Mouse (Mus musculus): ENCODE data around the gene Cdr2l. TPM values are rescaled to one million over a fixed set of nuclear protein-coding genes. Genes with fewer than 3 reads are reported as not detected.
A peak's percentile ranks its signal among the peaks of the same experiment; 100 is the strongest.

The Cdr2l gene
- polyA plus RNA-seq, 1 experiment from 2014 or later = 15.7 TPM

- WGBS = 77% methylated on average over 4 of the region's 4 CpGs
- H3K27ac ChIP-seq (replicated peaks; ENCODE audit: low read depth, low read length) = no peak overlapping the region
- H3K36me3 ChIP-seq (replicated peaks; ENCODE audit: control insufficient read depth, insufficient read depth, low read depth, low read length) = peaks cover 9% of the 10 kb centered on the region
- ATAC-seq (replicated peaks; ENCODE audit: insufficient number of reproducible peaks, low FRiP score, low TSS enrichment, low read depth) (no peak), DNase-seq (ENCODE audit: low spot score) (no peak)
- H3K4me1 ChIP-seq (ENCODE audit: control insufficient read depth, insufficient read depth, low read length) = 0 out of 2 replicates have a peak, but pooled peaks cover 4% of the 10 kb centered on the region
- no peaks in the 10 kb centered on the region for H3K27me3 ChIP-seq (ENCODE audit: control insufficient read depth, insufficient read depth, low read length)
- no peak overlapping the region for H3K9ac ChIP-seq (replicated peaks; ENCODE audit: low read length)
- H3K4me3 ChIP-seq (ENCODE audit: low read depth, low read length) = no peak overlapping the region
- H3K9me3 ChIP-seq (replicated peaks; ENCODE audit: control insufficient read depth, low read length) = no peaks in the 10 kb centered on the region
- H3K4me2 ChIP-seq (ENCODE audit: low read depth, low read length) = no peak overlapping the region
Observed at GRCm38 (mm10) chr11:115432814-115433213, 51.1 kb downstream of the Cdr2l start.

- ATAC-seq (replicated peaks; ENCODE audit: insufficient number of reproducible peaks, low FRiP score, low TSS enrichment, low read depth) (no peak), DNase-seq (ENCODE audit: low spot score) (no peak)
- 0 out of 2 replicates have a peak, but pooled peaks cover 4% of the 10 kb centered on the region for H3K4me1 ChIP-seq (ENCODE audit: control insufficient read depth, insufficient read depth, low read length)
- no peak overlapping the region for H3K4me3 ChIP-seq (ENCODE audit: low read depth, low read length)
- 82% methylated on average over 6 of the region's 6 CpGs for WGBS
- no peak overlapping the region for H3K4me2 ChIP-seq (ENCODE audit: low read depth, low read length)
- H3K9me3 ChIP-seq (replicated peaks; ENCODE audit: control insufficient read depth, low read length) = no peaks in the 10 kb centered on the region
- no peaks in the 10 kb centered on the region for H3K27me3 ChIP-seq (ENCODE audit: control insufficient read depth, insufficient read depth, low read length)
- H3K27ac ChIP-seq (replicated peaks; ENCODE audit: low read depth, low read length) = no peak overlapping the region
- no peak overlapping the region for H3K9ac ChIP-seq (replicated peaks; ENCODE audit: low read length)
- peaks cover 9% of the 10 kb centered on the region for H3K36me3 ChIP-seq (replicated peaks; ENCODE audit: control insufficient read depth, insufficient read depth, low read depth, low read length)
Observed at GRCm38 (mm10) chr11:115433342-115433741, 51.6 kb downstream of the Cdr2l start.

GRCm38 (mm10) chr11:115435596-115436337 is 54.1 kb downstream of the Cdr2l start:
- DNase-seq (ENCODE audit: low spot score) = peak; percentile 58

GRCm38 (mm10) chr11:115437571-115438122 is 55.9 kb downstream of the Cdr2l start:
- Histone ChIP-seq H3K9ac (replicated peaks; ENCODE audit: low read length) (no peak overlapping the region), H3K27me3 (ENCODE audit: control insufficient read depth, insufficient read depth, low read length) (no peaks in the 10 kb centered on the region), H3K36me3 (replicated peaks; ENCODE audit: control insufficient read depth, insufficient read depth, low read depth, low read length) (no peaks in the 10 kb centered on the region), H3K4me2 (ENCODE audit: low read depth, low read length) (no peak overlapping the region), H3K4me3 (ENCODE audit: low read depth, low read length) (no peak overlapping the region), H3K9me3 (replicated peaks; ENCODE audit: control insufficient read depth, low read length) (no peaks in the 10 kb centered on the region), H3K4me1 (ENCODE audit: control insufficient read depth, insufficient read depth, low read length) (peaks cover 4% of the 10 kb centered on the region; the same call in 1 of the 2 replicates), H3K27ac (replicated peaks; ENCODE audit: low read depth, low read length) (no peak overlapping the region)
- WGBS = 84% methylated on average over 5 of the region's 5 CpGs
- ATAC-seq (replicated peaks; ENCODE audit: insufficient number of reproducible peaks, low FRiP score, low TSS enrichment, low read depth) (no peak), DNase-seq (ENCODE audit: low spot score) (no peak)

More at GRCm38 (mm10) chr11:115435596-115436337, 54.1 kb downstream of the Cdr2l start:
- H3K36me3 ChIP-seq (replicated peaks; ENCODE audit: control insufficient read depth, insufficient read depth, low read depth, low read length) = peaks cover 3% of the 10 kb centered on the region
- 3% methylated on average over 31 of the region's 31 CpGs for WGBS
- H3K4me2 ChIP-seq (ENCODE audit: low read depth, low read length) = peak overlapping the region; percentile 60
- peak overlapping the region; percentile 43 for H3K9ac ChIP-seq (replicated peaks; ENCODE audit: low read length)
- H3K9me3 ChIP-seq (replicated peaks; ENCODE audit: control insufficient read depth, low read length) = no peaks in the 10 kb centered on the region
- 0 out of 2 replicates have a peak, but pooled peaks have one; percentile 10 for ATAC-seq (replicated peaks; ENCODE audit: insufficient number of reproducible peaks, low FRiP score, low TSS enrichment, low read depth)
- no peaks in the 10 kb centered on the region for H3K27me3 ChIP-seq (ENCODE audit: control insufficient read depth, insufficient read depth, low read length)
- H3K27ac ChIP-seq (replicated peaks; ENCODE audit: low read depth, low read length) = no peak overlapping the region
- H3K4me3 ChIP-seq (ENCODE audit: low read depth, low read length) = peak overlapping the region; percentile 12
- 0 out of 2 replicates have a peak, but pooled peaks cover 4% of the 10 kb centered on the region for H3K4me1 ChIP-seq (ENCODE audit: control insufficient read depth, insufficient read depth, low read length)

- Histone ChIP-seq H3K27ac (replicated peaks; ENCODE audit: low read depth, low read length) (no peak overlapping the region), H3K4me2 (ENCODE audit: low read depth, low read length) (no peak overlapping the region), H3K9ac (replicated peaks; ENCODE audit: low read length) (no peak overlapping the region), H3K4me3 (ENCODE audit: low read depth, low read length) (no peak overlapping the region), H3K4me1 (ENCODE audit: control insufficient read depth, insufficient read depth, low read length) (peaks cover 4% of the 10 kb centered on the region; the same call in 1 of the 2 replicates), H3K36me3 (replicated peaks; ENCODE audit: control insufficient read depth, insufficient read depth, low read depth, low read length) (no peaks in the 10 kb centered on the region), H3K27me3 (ENCODE audit: control insufficient read depth, insufficient read depth, low read length) (no peaks in the 10 kb centered on the region), H3K9me3 (replicated peaks; ENCODE audit: control insufficient read depth, low read length) (no peaks in the 10 kb centered on the region)
- DNase-seq (ENCODE audit: low spot score) (no peak), ATAC-seq (replicated peaks; ENCODE audit: insufficient number of reproducible peaks, low FRiP score, low TSS enrichment, low read depth) (no peak)
- 87% methylated on average over 3 of the region's 3 CpGs for WGBS
Observed at GRCm38 (mm10) chr11:115439326-115439725, 57.6 kb downstream of the Cdr2l start.

GRCm38 (mm10) chr11:115439906-115440595 is 58.3 kb downstream of the Cdr2l start, which contains the start of gene Trim80:
TSS of gene Trim80 (plus strand) at chr11:115440545.
- H3K27ac ChIP-seq (replicated peaks; ENCODE audit: low read depth, low read length) = no peak within 1 kb of the TSS

GRCm38 (mm10) chr11:115441417-115441816 is 59.7 kb downstream of the Cdr2l start:
- DNase-seq (ENCODE audit: low spot score) = no peak
- Histone ChIP-seq H3K4me3 (ENCODE audit: low read depth, low read length) (no peak overlapping the region), H3K4me2 (ENCODE audit: low read depth, low read length) (no peak overlapping the region; the same call in 1 of the 2 replicates), H3K9me3 (replicated peaks; ENCODE audit: control insufficient read depth, low read length) (no peaks in the 10 kb centered on the region), H3K27ac (replicated peaks; ENCODE audit: low read depth, low read length) (no peak overlapping the region), H3K36me3 (replicated peaks; ENCODE audit: control insufficient read depth, insufficient read depth, low read depth, low read length) (no peaks in the 10 kb centered on the region), H3K4me1 (ENCODE audit: control insufficient read depth, insufficient read depth, low read length) (no peaks in the 10 kb centered on the region; the same call in none of the 2 replicates), H3K27me3 (ENCODE audit: control insufficient read depth, insufficient read depth, low read length) (no peaks in the 10 kb centered on the region), H3K9ac (replicated peaks; ENCODE audit: low read length) (no peak overlapping the region)
- ATAC-seq (replicated peaks; ENCODE audit: insufficient number of reproducible peaks, low FRiP score, low TSS enrichment, low read depth) = no peak
- WGBS = 53% methylated on average over 15 of the region's 15 CpGs

More at GRCm38 (mm10) chr11:115439906-115440595, 58.3 kb downstream of the Cdr2l start, which contains the start of gene Trim80:
- Histone ChIP-seq H3K27me3 (ENCODE audit: control insufficient read depth, insufficient read depth, low read length) (no peaks in the 10 kb centered on the region), H3K36me3 (replicated peaks; ENCODE audit: control insufficient read depth, insufficient read depth, low read depth, low read length) (no peaks in the 10 kb centered on the region), H3K9me3 (replicated peaks; ENCODE audit: control insufficient read depth, low read length) (no peaks in the 10 kb centered on the region), H3K4me3 (ENCODE audit: low read depth, low read length) (no peak within 1 kb of the TSS), H3K9ac (replicated peaks; ENCODE audit: low read length) (no peak within 1 kb of the TSS), H3K4me2 (ENCODE audit: low read depth, low read length) (no peak within 1 kb of the TSS; the same call in 1 of the 2 replicates), H3K4me1 (ENCODE audit: control insufficient read depth, insufficient read depth, low read length) (peaks cover 4% of the 10 kb centered on the region)
- 93% methylated on average over 9 of the region's 9 CpGs for WGBS
- no peak for ATAC-seq (replicated peaks; ENCODE audit: insufficient number of reproducible peaks, low FRiP score, low TSS enrichment, low read depth)
- no peak for DNase-seq (ENCODE audit: low spot score)
